Mouse (Mus musculus): ENCODE measurements around the gene Gins2. TPM values are rescaled to one million over a fixed set of nuclear protein-coding genes. Genes with fewer than 3 reads are reported as not detected.

Gene Gins2
- 24.0 and 46.7 TPM in 2 replicates for total RNA-seq (2017)

DNA sequence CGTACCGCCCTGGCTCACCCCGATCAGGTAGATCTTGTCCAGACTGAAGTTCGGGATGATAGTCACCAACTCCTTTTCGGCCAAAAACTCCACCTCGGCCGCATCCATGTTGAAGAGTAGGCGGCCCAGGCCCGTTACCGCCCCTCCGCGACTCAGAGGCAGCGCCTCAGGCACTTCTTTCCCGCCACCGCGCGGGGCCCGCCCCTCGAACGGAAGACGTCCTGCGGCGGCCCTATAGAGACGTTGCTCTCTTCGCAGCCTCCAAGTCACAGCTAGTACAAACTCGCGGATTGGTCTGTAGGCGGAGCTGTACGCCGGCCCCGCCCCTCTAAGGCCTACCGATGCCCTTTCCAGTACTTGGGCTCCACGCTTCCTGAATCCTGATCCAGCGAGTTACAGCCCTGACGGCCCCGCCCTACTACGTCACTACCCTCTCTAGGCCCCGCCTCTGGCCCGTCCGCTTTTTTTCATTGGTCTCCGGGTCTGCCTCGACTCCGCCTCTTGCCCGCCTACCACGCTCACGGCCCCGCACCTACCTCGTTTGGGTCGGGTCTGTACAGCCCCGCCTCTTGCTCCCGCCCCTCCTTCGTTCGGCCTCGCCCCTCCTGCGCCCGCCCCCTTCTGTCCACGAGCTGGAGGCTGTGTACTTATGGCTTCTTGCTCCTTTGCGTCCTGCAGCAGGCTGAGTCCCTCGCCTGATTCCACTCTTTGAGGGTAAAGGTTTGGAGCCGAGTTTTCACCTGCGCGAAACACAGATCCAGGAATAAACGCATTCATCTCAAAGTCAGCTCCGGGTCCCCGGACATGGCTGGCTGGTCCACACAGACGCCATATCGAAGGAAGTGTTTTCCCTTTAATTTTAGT lies at the start of gene Gins2:
Gins2 (minus strand) TSS at position 397 of the 864 bp plus-strand sequence.
- ATAC-seq (replicated peaks in 1 of 2; ENCODE audit: insufficient read depth in 1 of 2, low FRiP score in 2 of 2, low TSS enrichment in 1 of 2, low read depth in 1 of 2, poor library complexity in 2 of 2, severe bottlenecking in 2 of 2), result peak; percentile 97 to 98

GRCm38 (mm10) chr8:120634329-120634839 lies 45.3 kb upstream of the Gins2 start:
- ATAC-seq (replicated peaks in 1 of 2; ENCODE audit: insufficient read depth in 1 of 2, low FRiP score in 2 of 2, low TSS enrichment in 1 of 2, low read depth in 1 of 2, poor library complexity in 2 of 2, severe bottlenecking in 2 of 2), result peak; percentile 63 to 72

DNA sequence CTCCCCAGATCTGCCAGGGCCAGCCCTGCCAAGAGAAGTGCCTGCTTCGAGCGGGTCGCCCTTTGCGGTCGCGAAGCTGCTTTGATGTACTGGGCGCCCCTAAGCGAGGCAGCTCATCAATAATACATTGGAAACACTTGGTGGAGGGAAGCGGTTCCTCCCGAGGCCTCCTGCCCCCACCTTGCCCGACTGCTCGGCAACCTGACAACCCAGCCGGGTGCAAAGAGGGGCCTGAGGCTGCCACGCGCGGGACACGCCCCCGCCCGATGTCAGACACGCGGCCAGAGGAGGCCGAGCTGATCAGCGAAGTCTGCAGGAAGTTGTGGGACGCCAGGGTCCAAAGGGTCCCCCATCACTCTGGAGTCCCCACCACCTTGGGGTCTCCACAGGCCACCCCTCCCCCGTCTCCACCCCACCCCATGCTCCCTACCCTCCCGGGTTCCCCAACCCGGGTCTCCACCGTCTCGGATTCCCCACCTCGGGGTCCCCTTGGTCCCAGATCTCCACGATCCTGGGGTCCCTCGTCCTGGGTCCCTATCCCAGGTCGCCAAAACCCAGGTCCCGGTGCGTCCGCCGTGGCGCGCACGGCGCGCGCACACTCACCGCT lies 44.7 kb upstream of the Gins2 start:
- ATAC-seq (replicated peaks in 1 of 2; ENCODE audit: insufficient read depth in 1 of 2, low FRiP score in 2 of 2, low TSS enrichment in 1 of 2, low read depth in 1 of 2, poor library complexity in 2 of 2, severe bottlenecking in 2 of 2), result peak; percentile 17 to 23; a peak in 2 of 4 replicates

DNA sequence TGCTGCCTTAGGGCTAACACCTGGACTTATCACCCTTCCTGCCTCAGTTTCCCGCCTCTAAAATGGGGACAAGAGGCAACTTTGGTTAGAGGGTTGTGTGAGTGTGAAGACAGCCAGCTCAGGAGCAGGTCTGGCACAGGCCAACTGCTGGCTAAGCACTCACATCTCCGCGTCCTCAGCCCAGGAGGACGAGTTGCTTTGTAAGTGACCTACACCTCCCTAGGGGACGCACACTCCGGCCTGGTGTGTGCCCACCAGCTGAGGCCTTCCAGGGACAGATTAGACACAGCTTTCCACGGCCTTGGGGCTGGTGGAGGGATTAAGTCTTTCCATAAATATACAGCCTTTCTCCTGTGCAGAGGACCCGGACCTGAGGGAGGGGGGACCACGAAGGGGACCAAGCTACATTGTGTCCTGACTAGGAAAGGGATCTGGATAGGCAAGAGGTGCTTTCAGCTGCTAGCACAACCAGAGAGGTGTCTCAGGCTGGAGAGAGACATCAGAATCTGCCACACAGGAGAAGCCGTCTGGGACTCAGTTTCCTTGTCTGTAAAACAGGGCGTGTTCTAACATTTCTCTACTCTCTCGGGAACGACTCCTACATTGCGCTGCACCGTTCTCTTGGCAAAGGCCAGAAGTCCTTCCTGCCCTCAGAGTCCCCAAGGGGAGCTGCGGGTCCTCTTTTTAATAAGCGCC lies 44.0 kb upstream of the Gins2 start:
- ATAC-seq (replicated peaks in 1 of 2; ENCODE audit: insufficient read depth in 1 of 2, low FRiP score in 2 of 2, low TSS enrichment in 1 of 2, low read depth in 1 of 2, poor library complexity in 2 of 2, severe bottlenecking in 2 of 2), result no peak

DNA sequence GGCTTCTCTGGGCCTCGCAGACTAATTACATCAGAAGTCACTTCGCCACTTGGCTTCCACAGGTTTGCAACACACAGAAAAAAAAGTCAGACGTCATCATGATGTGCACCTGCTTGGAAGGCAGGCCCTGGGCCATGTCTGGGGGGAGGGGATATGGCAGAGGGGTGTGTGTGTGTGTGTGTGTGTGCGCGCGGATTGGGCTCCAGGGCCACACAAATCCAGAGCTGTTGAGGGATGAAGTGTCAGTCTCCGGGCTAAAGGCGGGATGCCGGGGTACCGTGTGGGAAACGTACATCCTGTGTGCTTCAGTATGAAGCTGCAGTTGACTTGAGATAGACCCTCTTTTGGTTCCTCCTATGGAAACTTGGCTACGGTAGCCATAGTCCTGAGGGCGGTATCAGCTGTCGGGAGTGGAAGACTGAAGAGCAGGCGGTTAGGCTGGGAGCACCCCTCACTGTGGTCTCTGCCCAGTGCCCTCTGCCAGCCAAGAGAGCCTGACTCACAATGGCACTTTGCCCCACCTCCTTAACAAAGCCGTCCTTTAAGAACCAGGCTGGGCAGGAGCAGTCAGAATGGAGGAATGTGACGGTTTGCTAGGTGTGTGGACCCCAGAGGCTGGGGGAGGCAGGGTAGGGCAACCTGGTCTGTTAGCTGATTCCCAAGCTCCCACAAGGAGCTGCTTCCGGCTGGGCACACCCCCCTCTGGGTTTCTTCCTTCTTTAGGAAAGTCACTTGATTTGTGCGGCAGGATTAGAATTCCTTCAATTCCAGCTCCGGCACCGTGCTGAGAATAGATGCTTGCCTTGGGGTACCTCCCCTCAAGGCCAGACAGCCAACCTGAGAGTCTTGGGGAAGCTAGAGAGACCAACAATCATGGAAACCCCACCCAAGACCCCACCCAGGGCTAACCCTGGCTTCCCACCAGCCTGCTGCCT lies 42.6 kb upstream of the Gins2 start:
- no peak for ATAC-seq (replicated peaks in 1 of 2; ENCODE audit: insufficient read depth in 1 of 2, low FRiP score in 2 of 2, low TSS enrichment in 1 of 2, low read depth in 1 of 2, poor library complexity in 2 of 2, severe bottlenecking in 2 of 2)

- ATAC-seq (replicated peaks in 1 of 2; ENCODE audit: insufficient read depth in 1 of 2, low FRiP score in 2 of 2, low TSS enrichment in 1 of 2, low read depth in 1 of 2, poor library complexity in 2 of 2, severe bottlenecking in 2 of 2), result no peak
Observed at GRCm38 (mm10) chr8:120630848-120631247, 41.7 kb upstream of the Gins2 start.

GRCm38 (mm10) chr8:120630031-120630430 lies 40.9 kb upstream of the Gins2 start:
- ATAC-seq (replicated peaks in 1 of 2; ENCODE audit: insufficient read depth in 1 of 2, low FRiP score in 2 of 2, low TSS enrichment in 1 of 2, low read depth in 1 of 2, poor library complexity in 2 of 2, severe bottlenecking in 2 of 2), result no peak

DNA sequence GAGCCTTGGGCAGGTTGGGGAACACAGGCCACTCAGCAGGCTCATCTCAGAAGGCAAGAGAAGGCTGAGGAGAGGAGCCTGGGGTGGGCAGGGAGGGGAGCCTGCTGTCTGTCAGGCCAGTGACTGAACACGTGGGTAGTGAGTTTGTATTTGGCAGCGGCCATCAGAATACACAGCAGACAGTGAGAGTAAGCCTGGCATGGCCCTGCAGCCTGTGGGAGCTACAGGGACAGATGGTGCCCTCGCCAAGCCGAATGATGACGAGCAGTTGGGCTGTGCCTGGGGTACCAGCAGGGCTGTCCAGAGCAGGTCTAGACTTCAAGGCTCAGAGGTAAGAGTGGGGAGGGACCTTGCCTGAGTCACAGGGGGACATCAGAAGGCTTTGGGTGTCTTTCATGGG lies 38.2 kb upstream of the Gins2 start:
- ATAC-seq (replicated peaks in 1 of 2; ENCODE audit: insufficient read depth in 1 of 2, low FRiP score in 2 of 2, low TSS enrichment in 1 of 2, low read depth in 1 of 2, poor library complexity in 2 of 2, severe bottlenecking in 2 of 2), result no peak

- no peak for ATAC-seq (replicated peaks in 1 of 2; ENCODE audit: insufficient read depth in 1 of 2, low FRiP score in 2 of 2, low TSS enrichment in 1 of 2, low read depth in 1 of 2, poor library complexity in 2 of 2, severe bottlenecking in 2 of 2)
Observed at GRCm38 (mm10) chr8:120626461-120626860, 37.4 kb upstream of the Gins2 start.

DNA sequence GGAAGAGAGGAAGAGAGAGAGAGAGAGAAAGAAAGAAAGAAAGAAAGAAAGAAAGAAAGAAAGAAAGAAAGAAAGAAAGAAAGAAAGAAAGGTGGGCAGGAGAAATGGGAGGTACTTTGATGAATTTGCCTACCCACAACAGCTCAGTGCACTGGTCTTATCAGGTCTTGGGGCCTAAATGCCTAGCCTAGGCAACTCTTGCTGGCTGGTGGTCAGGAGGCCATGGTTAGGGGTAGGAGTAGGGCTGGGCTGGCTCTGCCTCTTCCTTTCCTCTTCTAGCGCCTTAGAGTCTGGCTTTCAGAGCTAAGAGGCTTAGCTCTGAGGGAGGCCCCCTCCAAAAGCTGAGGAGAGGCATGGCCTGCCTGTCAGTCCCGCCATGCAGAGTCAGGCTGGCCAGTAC lies 34.5 kb upstream of the Gins2 start:
- ATAC-seq (replicated peaks in 1 of 2; ENCODE audit: insufficient read depth in 1 of 2, low FRiP score in 2 of 2, low TSS enrichment in 1 of 2, low read depth in 1 of 2, poor library complexity in 2 of 2, severe bottlenecking in 2 of 2), result no peak

GRCm38 (mm10) chr8:120622161-120622560 lies 33.1 kb upstream of the Gins2 start:
- ATAC-seq (replicated peaks in 1 of 2; ENCODE audit: insufficient read depth in 1 of 2, low FRiP score in 2 of 2, low TSS enrichment in 1 of 2, low read depth in 1 of 2, poor library complexity in 2 of 2, severe bottlenecking in 2 of 2), result no peak

DNA sequence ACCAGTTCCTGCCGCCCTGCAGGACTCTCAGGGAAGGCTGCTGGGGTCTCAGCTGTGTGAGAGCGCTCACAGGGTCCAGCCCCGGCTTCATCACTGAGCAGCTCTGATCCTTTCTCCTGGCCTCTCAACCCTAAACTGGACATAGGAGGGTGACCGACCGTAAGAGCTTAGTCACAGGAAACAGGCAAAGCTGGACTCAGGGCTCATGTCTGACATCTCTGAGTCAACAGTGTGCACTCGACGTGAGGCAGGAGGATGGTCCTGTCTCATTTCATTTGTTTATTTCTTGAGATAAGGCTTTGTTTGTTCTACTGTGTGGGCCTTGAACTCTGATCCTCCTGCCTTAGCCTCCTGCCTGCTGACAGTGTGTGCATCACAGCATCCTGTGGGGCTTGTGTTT lies 31.3 kb upstream of the Gins2 start:
- no peak for ATAC-seq (replicated peaks in 1 of 2; ENCODE audit: insufficient read depth in 1 of 2, low FRiP score in 2 of 2, low TSS enrichment in 1 of 2, low read depth in 1 of 2, poor library complexity in 2 of 2, severe bottlenecking in 2 of 2)

GRCm38 (mm10) chr8:120619235-120620180 lies 30.4 kb upstream of the Gins2 start:
- no peak for ATAC-seq (replicated peaks in 1 of 2; ENCODE audit: insufficient read depth in 1 of 2, low FRiP score in 2 of 2, low TSS enrichment in 1 of 2, low read depth in 1 of 2, poor library complexity in 2 of 2, severe bottlenecking in 2 of 2)

GRCm38 (mm10) chr8:120618110-120618509 lies 29.0 kb upstream of the Gins2 start:
- peak; percentile 74 to 75 for ATAC-seq (replicated peaks in 1 of 2; ENCODE audit: insufficient read depth in 1 of 2, low FRiP score in 2 of 2, low TSS enrichment in 1 of 2, low read depth in 1 of 2, poor library complexity in 2 of 2, severe bottlenecking in 2 of 2)

GRCm38 (mm10) chr8:120616663-120617626 lies 27.8 kb upstream of the Gins2 start:
- ATAC-seq (replicated peaks in 1 of 2; ENCODE audit: insufficient read depth in 1 of 2, low FRiP score in 2 of 2, low TSS enrichment in 1 of 2, low read depth in 1 of 2, poor library complexity in 2 of 2, severe bottlenecking in 2 of 2), result no peak
